Comparison of ENCODE assay signal across 13 mouse cellular contexts in genomic region chr12:110770479-110771247, GRCm38 (mm10). TPM values are rescaled to one million over a fixed set of nuclear protein-coding genes. Genes with fewer than 3 reads are reported as not detected.
DNase-seq lines count a peak whose midpoint lies in the region; ATAC-seq lines count a peak whose summit lies in the region.
"Had no signal": no experiment of that assay in that cellular context is flagged by ENCODE, and none has a peak within 500 bp of the region (broad histone marks: within the 10 kb centered on the region; RNA-seq: fewer than 3 reads in every experiment).

No protein-coding gene starts in this region.

- peaks cover 14% of the 10 kb centered on the region for H3K4me1 ChIP-seq in hindbrain, embryonic 14.5 days (replicated peaks; ENCODE audit: control insufficient read depth, insufficient read depth, low read length)

- H3K27me3 ChIP-seq in hindbrain, embryonic 14.5 days (ENCODE audit: control insufficient read depth, insufficient read depth, low read length): no peaks in the 10 kb centered on the region
- H3K27me3 ChIP-seq: forebrain, embryonic 13.5 days; limb, embryonic 12.5 days; stomach, embryonic 15.5 days had no signal

- peak; percentile 40 for DNase-seq in thymus, postnatal 0 days (ENCODE audit: low spot score)
- no peak for DNase-seq in thymus, adult 18-20 months
- no peak for DNase-seq in kidney, postnatal 10 days
- DNase-seq in neural tube, embryonic 10.5 days (ENCODE audit: extremely low spot score, low spot score): no peak
- DNase-seq in hindbrain, embryonic 14.5 days (ENCODE audit: low spot score): no peak
- DNase-seq: cerebellum, adult 18-20 months; heart, postnatal 10 days had no signal

- H3K36me3 ChIP-seq in hindbrain, embryonic 14.5 days (replicated peaks; ENCODE audit: control insufficient read depth, insufficient read depth): no peaks in the 10 kb centered on the region
- H3K36me3 ChIP-seq: limb, embryonic 12.5 days; stomach, embryonic 15.5 days had no signal

- peak; percentile 94 for ATAC-seq in common myeloid progenitor, adult 5-6 weeks (replicated peaks; ENCODE audit: low read depth, poor library complexity, severe bottlenecking)
- ATAC-seq in monocyte, adult 5-6 weeks (replicated peaks; ENCODE audit: insufficient number of reproducible peaks, low FRiP score, low TSS enrichment, poor library complexity, severe bottlenecking): 0 out of 2 replicates have a peak, but pooled peaks have one; percentile 41
- no peak for ATAC-seq in hindbrain, embryonic 14.5 days (ENCODE audit: low FRiP score)
- ATAC-seq: forebrain, embryonic 13.5 days; intestine, postnatal 0 days had no signal

- no peak overlapping the region for H3K9ac ChIP-seq in hindbrain, embryonic 14.5 days
- H3K9ac ChIP-seq: forebrain, embryonic 13.5 days; limb, embryonic 12.5 days; stomach, embryonic 15.5 days had no signal

- no peaks in the 10 kb centered on the region for H3K9me3 ChIP-seq in hindbrain, embryonic 14.5 days (ENCODE audit: control insufficient read depth, low read length)
- H3K9me3 ChIP-seq: forebrain, embryonic 13.5 days; limb, embryonic 12.5 days; stomach, embryonic 15.5 days had no signal

- no peak overlapping the region for H3K4me3 ChIP-seq in hindbrain, embryonic 14.5 days (replicated peaks; ENCODE audit: low read length)
- H3K4me3 ChIP-seq: forebrain, embryonic 13.5 days; limb, embryonic 12.5 days; stomach, embryonic 15.5 days had no signal

- 96% methylated on average over 10 of the region's 10 CpGs for WGBS in hindbrain, embryonic 14.5 days

- no peak overlapping the region for H3K4me2 ChIP-seq in hindbrain, embryonic 14.5 days (replicated peaks)
- H3K4me2 ChIP-seq: forebrain, embryonic 13.5 days; limb, embryonic 12.5 days; stomach, embryonic 15.5 days had no signal

- no peak overlapping the region for H3K27ac ChIP-seq in hindbrain, embryonic 14.5 days
- H3K27ac ChIP-seq: limb, embryonic 12.5 days; stomach, embryonic 15.5 days had no signal

RNA-seq across cellular contexts. Expression of gene Wdr20, which starts 32.9 kb away (rescaled TPM):
- 22.3 and 24.8 TPM in 2 replicates for polyA plus RNA-seq in thymus, postnatal 0 days (2015; fragmentation: Nextera tagmentation; extraction: Ambion mirVana)
- total RNA-seq in common myeloid progenitor, adult 5-6 weeks (2017): 29.8 and 32.0 TPM in 2 replicates
- total RNA-seq in monocyte, adult 5-6 weeks (2017): 42.6 to 73.3 TPM (median 57.7 TPM) in 3 replicates
- polyA plus RNA-seq in hindbrain, embryonic 14.5 days (2014; fragmentation: Nextera tagmentation; extraction: Ambion mirVana): 21.8 and 26.6 TPM in 2 replicates
